Mouse (Mus musculus) hindbrain, embryonic 15.5 days (tissue): ENCODE measurements at regions not wholly inside any gene's neighbourhood (a gene's known extent, or its start where the extent isn't known, plus 50 kb on each side); places are given as distances from the start of the nearest gene placed in this dataset.
"Not testable (repeated sequence)": the region's sequence is repeated elsewhere in the genome, so short reads cannot be mapped to it uniquely, and the experiment has no call there.

Source experiments
- ATAC-seq: fragments of 200-750 bp; cut with Nextera tagmentation; 2 replicates; pipeline ENCODE4 v1.8.0; 2017; ENCODE audit warnings: low read depth, moderate number of reproducible peaks, moderate TSS enrichment; ENCODE audit not compliant: low FRiP score
- H3K27ac ChIP-seq: fragments of 300-500 bp; sonication (generic); replicated peaks from 2 replicates; pipeline ENCODE4 v1.5.1; 2015; ENCODE audit warnings: mild to moderate bottlenecking, inconsistent platforms
- H3K27me3 ChIP-seq: fragments of 300-500 bp; sonication (generic); 2 replicates; pipeline ENCODE4 v1.6.1; 2015; ENCODE audit warnings: control low read depth, inconsistent platforms
- H3K36me3 ChIP-seq: fragments of 300-500 bp; sonication (generic); 2 replicates; pipeline ENCODE4 v1.6.1; 2015; ENCODE audit warnings: control low read depth, inconsistent platforms
- H3K4me1 ChIP-seq: fragments of 300-500 bp; sonication (generic); replicated peaks from 2 replicates; pipeline ENCODE4 v1.6.1; 2015; ENCODE audit warnings: control low read depth, inconsistent platforms
- H3K4me2 ChIP-seq: fragments of 300-500 bp; sonication (generic); 2 replicates; pipeline ENCODE4 v1.6.1; 2015; ENCODE audit warnings: moderate library complexity, mild to moderate bottlenecking, inconsistent platforms
- H3K4me3 ChIP-seq: fragments of 300-500 bp; sonication (generic); 2 replicates; pipeline ENCODE4 v1.5.1; 2015; ENCODE audit warnings: mild to moderate bottlenecking, inconsistent platforms
- H3K9ac ChIP-seq: fragments of 300-500 bp; sonication (generic); 2 replicates; pipeline ENCODE4 v1.6.1; 2015; ENCODE audit warnings: inconsistent platforms
- H3K9me3 ChIP-seq: fragments of 300-500 bp; sonication (generic); 2 replicates; pipeline ENCODE4 v1.6.1; 2016; ENCODE audit warnings: control low read depth, inconsistent platforms
- WGBS: fragments of 180-500 bp; shearing (Covaris S2); methylation state at CpG from one replicate; pipeline ENCODE4 v1.1.7; 2015; 5-methylcytosine and 5-hydroxymethylcytosine counted together

- WGBS: 38% methylated on average over 9 of the region's 9 CpGs
- H3K4me1 ChIP-seq: no peaks in the 10 kb centered on the region
- no peak overlapping the region for H3K9ac ChIP-seq
- peak; percentile 54; the same call in 1 of the 2 replicates for ATAC-seq
- no peaks in the 10 kb centered on the region for H3K36me3 ChIP-seq
- no peak overlapping the region for H3K27ac ChIP-seq
- no peak overlapping the region for H3K4me3 ChIP-seq
- no peaks in the 10 kb centered on the region for H3K27me3 ChIP-seq
- H3K4me2 ChIP-seq: no peak overlapping the region
- no peaks in the 10 kb centered on the region for H3K9me3 ChIP-seq
These were observed 173.5 kb upstream of the Arrdc3 start for GRCm38 (mm10) chr13:80709531-80710306.

- H3K4me3 ChIP-seq: no peak overlapping the region
- no peaks in the 10 kb centered on the region for H3K27me3 ChIP-seq
- H3K4me2 ChIP-seq: no peak overlapping the region
- H3K27ac ChIP-seq: no peak overlapping the region
- no peak overlapping the region for H3K9ac ChIP-seq
- no peaks in the 10 kb centered on the region for H3K36me3 ChIP-seq
- no peaks in the 10 kb centered on the region for H3K4me1 ChIP-seq
- no peaks in the 10 kb centered on the region for H3K9me3 ChIP-seq
- WGBS: 81% methylated on average over 3 of the region's 3 CpGs
- no peak for ATAC-seq
These were observed 163.9 kb upstream of the Arrdc3 start for GRCm38 (mm10) chr13:80719313-80719712.

- Histone ChIP-seq H3K36me3 (no peaks in the 10 kb centered on the region), H3K4me1 (no peaks in the 10 kb centered on the region), H3K4me2 (no peak overlapping the region), H3K9me3 (no peaks in the 10 kb centered on the region), H3K9ac (no peak overlapping the region), H3K27ac (no peak overlapping the region), H3K4me3 (no peak overlapping the region), H3K27me3 (no peaks in the 10 kb centered on the region)
- 28% methylated on average over 4 of the region's 4 CpGs for WGBS
- ATAC-seq: no peak
These were observed 159.8 kb upstream of the Arrdc3 start for GRCm38 (mm10) chr13:80723215-80724006.

GRCm38 (mm10) chr13:80729202-80729601, 154.0 kb upstream of the Arrdc3 start:
- 82% methylated on average over 5 of the region's 5 CpGs for WGBS
- Histone ChIP-seq H3K9me3 (no peaks in the 10 kb centered on the region), H3K36me3 (no peaks in the 10 kb centered on the region), H3K4me2 (no peak overlapping the region), H3K4me1 (no peaks in the 10 kb centered on the region), H3K9ac (no peak overlapping the region), H3K27ac (no peak overlapping the region), H3K27me3 (no peaks in the 10 kb centered on the region), H3K4me3 (no peak overlapping the region)
- ATAC-seq: no peak

GRCm38 (mm10) chr13:80745991-80746390, 137.2 kb upstream of the Arrdc3 start:
- Histone ChIP-seq H3K4me2 (no peak overlapping the region), H3K27me3 (no peaks in the 10 kb centered on the region), H3K27ac (no peak overlapping the region), H3K9me3 (no peaks in the 10 kb centered on the region), H3K36me3 (no peaks in the 10 kb centered on the region), H3K9ac (no peak overlapping the region), H3K4me3 (no peak overlapping the region), H3K4me1 (no peaks in the 10 kb centered on the region)
- no peak for ATAC-seq
- 66% methylated on average over 2 of the region's 2 CpGs for WGBS

GRCm38 (mm10) chr13:80747022-80747421, 136.2 kb upstream of the Arrdc3 start:
- WGBS: 27% methylated on average over 6 of the region's 6 CpGs
- not testable (repeated sequence) for H3K27me3 ChIP-seq, H3K27ac ChIP-seq, H3K4me1 ChIP-seq, H3K4me2 ChIP-seq, H3K36me3 ChIP-seq, H3K9me3 ChIP-seq, H3K4me3 ChIP-seq, H3K9ac ChIP-seq
- peak; percentile 75; the same call in 1 of the 2 replicates for ATAC-seq
